8 mouse cellular contexts compared by ENCODE assay signal in the genomic region with DNA sequence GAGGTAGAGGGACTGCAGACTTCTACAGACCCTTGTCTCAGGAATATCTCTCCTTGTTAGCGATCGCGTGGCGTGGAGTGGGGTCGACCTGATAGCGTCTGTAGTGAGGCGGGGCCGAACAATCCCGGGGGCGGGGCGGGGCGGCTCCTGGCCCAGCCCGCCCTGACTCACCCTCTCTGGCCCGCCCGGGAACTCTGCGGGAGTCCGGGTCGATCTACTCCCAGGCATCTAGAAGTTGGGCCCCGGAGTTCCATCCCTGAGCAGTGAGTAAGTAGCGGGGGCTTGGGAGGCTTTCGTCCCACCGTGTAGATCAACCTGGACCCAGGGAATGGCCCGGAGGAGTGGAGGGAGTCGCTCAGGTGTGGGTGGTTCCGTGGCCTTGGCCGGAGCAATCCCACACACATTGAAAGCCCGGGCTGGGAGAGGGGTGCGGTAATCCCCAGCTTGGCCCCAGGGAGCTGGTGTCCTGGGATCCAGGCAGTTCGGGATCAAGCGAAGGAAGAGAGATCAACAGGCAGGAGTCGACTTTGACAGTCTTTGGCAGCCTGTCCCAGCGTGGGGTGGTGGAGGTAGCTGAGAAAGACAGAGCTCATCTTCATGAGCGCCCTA. TPM values are rescaled to one million over a fixed set of nuclear protein-coding genes. Genes with fewer than 3 reads are reported as not detected.
DNase-seq lines count a peak whose midpoint lies in the region; ATAC-seq and TF ChIP-seq lines count a peak whose summit lies in the region.

Gene Lrrc8e (plus strand): TSS at position 89 of the 609 bp plus-strand sequence.

- H3K27ac ChIP-seq in kidney, postnatal 0 days = no peak within 1 kb of the TSS
- H3K27ac ChIP-seq in embryonic facial prominence, embryonic 11.5 days (replicated peaks; ENCODE audit: low read depth, low read length) = no peak within 1 kb of the TSS
- no peak within 1 kb of the TSS; the same call in 1 of the 2 replicates for H3K27ac ChIP-seq in midbrain, embryonic 10.5 days (replicated peaks)

- peak within 1 kb of the TSS; percentile 66 for H3K4me2 ChIP-seq in kidney, postnatal 0 days (ENCODE audit: low read length)
- H3K4me2 ChIP-seq in embryonic facial prominence, embryonic 11.5 days (ENCODE audit: low read depth, low read length) = peak within 1 kb of the TSS; percentile 46

- whole genome bisulfite sequencing in kidney, postnatal 0 days = 3% methylated on average over 33 of the region's 33 CpGs
- 5% methylated on average over 31 of the region's 33 CpGs for WGBS in embryonic facial prominence, embryonic 11.5 days
- 3% methylated on average over 33 of the region's 33 CpGs for WGBS in midbrain, embryonic 10.5 days

- peak; percentile 83 for ATAC-seq in kidney, postnatal 0 days (replicated peaks; ENCODE audit: low FRiP score, low read depth)
- ATAC-seq in embryonic facial prominence, embryonic 11.5 days (replicated peaks; ENCODE audit: insufficient number of reproducible peaks, low FRiP score, low TSS enrichment, low read depth) = peak; percentile 50; the same call in 1 of the 2 replicates

- no peaks in the 10 kb centered on the region for H3K4me1 ChIP-seq in kidney, postnatal 0 days (replicated peaks; ENCODE audit: insufficient read depth, low read length)
- no peaks in the 10 kb centered on the region for H3K4me1 ChIP-seq in embryonic facial prominence, embryonic 11.5 days (ENCODE audit: control insufficient read depth, insufficient read depth, low read length)
- H3K4me1 ChIP-seq in midbrain, embryonic 10.5 days = peaks cover 9% of the 10 kb centered on the region

- no peaks in the 10 kb centered on the region for H3K36me3 ChIP-seq in kidney, postnatal 0 days (ENCODE audit: insufficient read depth, low read length)
- no peaks in the 10 kb centered on the region for H3K36me3 ChIP-seq in embryonic facial prominence, embryonic 11.5 days (replicated peaks; ENCODE audit: control insufficient read depth, insufficient read depth, low read depth, low read length)
- H3K36me3 ChIP-seq in midbrain, embryonic 10.5 days = no peaks in the 10 kb centered on the region

- H3K27me3 ChIP-seq in kidney, postnatal 0 days (ENCODE audit: insufficient read depth, low read length) = no peaks in the 10 kb centered on the region
- H3K27me3 ChIP-seq in embryonic facial prominence, embryonic 11.5 days (ENCODE audit: control insufficient read depth, insufficient read depth, low read length) = peaks cover 3% of the 10 kb centered on the region; the same call in 1 of the 2 replicates
- peaks cover 55% of the 10 kb centered on the region for H3K27me3 ChIP-seq in midbrain, embryonic 10.5 days (ENCODE audit: low read depth, poor library complexity, severe bottlenecking)

- peak within 1 kb of the TSS; percentile 33 for H3K4me3 ChIP-seq in kidney, postnatal 0 days (replicated peaks; ENCODE audit: low read depth, low read length)
- H3K4me3 ChIP-seq in embryonic facial prominence, embryonic 11.5 days (ENCODE audit: low read depth, low read length) = peak within 1 kb of the TSS; percentile 18; the same call in 1 of the 2 replicates
- H3K4me3 ChIP-seq in midbrain, embryonic 10.5 days = peak within 1 kb of the TSS; percentile 45

- no peak for DNase-seq in kidney, postnatal 0 days (ENCODE audit: low spot score)
- no peak for DNase-seq in kidney, adult 11 months
- DNase-seq in embryonic facial prominence, embryonic 11.5 days (ENCODE audit: low spot score) = no peak
- peak; percentile 48 for DNase-seq in kidney, postnatal 10 days
- DNase-seq in midbrain, embryonic 10.5 days (ENCODE audit: low spot score) = no peak
- no peak for DNase-seq in B cell, adult 2 months
- DNase-seq in spleen, adult 12 weeks (ENCODE audit: low spot score) = no peak
- DNase-seq in frontal cortex, postnatal 36 days (ENCODE audit: low spot score in 2 of 2) = no peak

- H3K9me3 ChIP-seq in kidney, postnatal 0 days (replicated peaks; ENCODE audit: low read length) = no peaks in the 10 kb centered on the region
- no peaks in the 10 kb centered on the region for H3K9me3 ChIP-seq in embryonic facial prominence, embryonic 11.5 days (replicated peaks; ENCODE audit: control insufficient read depth, low read length)
- H3K9me3 ChIP-seq in midbrain, embryonic 10.5 days (replicated peaks) = no peaks in the 10 kb centered on the region

- H3K9ac ChIP-seq in kidney, postnatal 0 days (ENCODE audit: low read depth, low read length) = peak within 1 kb of the TSS; percentile 36; the same call in 1 of the 2 replicates
- peak within 1 kb of the TSS; percentile 39; the same call in 1 of the 2 replicates for H3K9ac ChIP-seq in embryonic facial prominence, embryonic 11.5 days (replicated peaks; ENCODE audit: low read length)

- no peak for TF ChIP-seq CTCF in kidney, postnatal 0 days (IDR thresholded peaks at IDR 0.05; ENCODE audit: low read depth)

RNA-seq across cellular contexts. Expression of gene Lrrc8e, which starts in this region (rescaled TPM):
- 1.6 and 1.8 TPM in 2 replicates for polyA plus RNA-seq in kidney, postnatal 0 days (2015; fragmentation: Nextera tagmentation; extraction: Ambion mirVana)
- 0.32 and 0.38 TPM in 2 replicates for polyA plus RNA-seq in embryonic facial prominence, embryonic 11.5 days (2014; fragmentation: Nextera tagmentation; extraction: Ambion mirVana)
- 0.19 TPM in 2 replicates for polyA plus RNA-seq in midbrain, embryonic 10.5 days (2016; fragmentation: Nextera tagmentation; extraction: Ambion mirVana)

Comparison
In these comparisons a context has a peak if more than half of its experiments do, and no peak if none do; other contexts are left out.
1. Peak in ATAC-seq, H3K4me3 ChIP-seq, H3K9ac ChIP-seq and H3K4me2 ChIP-seq in embryonic facial prominence, embryonic 11.5 days; RNA of the gene not detected or under 1 TPM.